Mouse (Mus musculus): ENCODE measurements around the gene Magt1. TPM values are rescaled to one million over a fixed set of nuclear protein-coding genes. Genes with fewer than 3 reads are reported as not detected.

The Magt1 gene
- 59.5 and 63.6 TPM in 2 replicates for polyA plus RNA-seq (2014; fragmentation: Nextera tagmentation; extraction: Ambion mirVana)

DNA sequence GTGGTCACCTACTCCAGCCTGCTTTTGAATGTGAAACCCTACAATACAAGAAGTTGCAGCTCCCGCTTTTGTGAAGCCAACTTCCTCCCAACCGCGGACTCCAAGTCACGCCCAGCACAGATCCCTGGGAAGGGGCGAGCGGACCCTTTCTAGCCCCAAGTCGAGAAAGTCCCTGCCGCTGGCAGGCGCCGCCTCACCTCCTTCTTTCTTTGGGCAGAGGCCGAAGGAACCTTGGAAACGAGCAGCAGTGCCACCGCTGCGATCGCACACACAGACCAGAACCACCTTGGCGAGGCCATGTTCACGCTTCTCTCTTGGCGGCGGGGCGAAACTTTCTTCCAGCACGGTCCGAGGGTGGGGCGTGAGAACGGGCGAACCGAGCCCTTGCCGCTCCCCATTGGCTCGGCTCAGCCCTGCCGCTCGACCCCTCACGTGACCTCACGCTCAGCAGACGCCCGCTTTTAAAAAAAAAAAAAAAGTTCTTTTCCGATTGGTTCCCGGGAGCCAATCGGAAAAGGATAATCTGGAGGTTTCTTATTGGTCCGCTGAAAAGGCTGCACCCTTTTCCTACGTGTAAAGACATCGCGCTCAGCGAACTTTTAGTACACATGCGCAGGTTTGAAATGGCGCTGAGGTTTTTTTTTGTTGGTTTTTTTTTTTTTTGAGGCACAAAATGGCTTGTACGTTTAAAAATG is at the start of gene Magt1:
Magt1 (minus strand) TSS at position 442 of the 695 bp plus-strand sequence.
- Histone ChIP-seq H3K4me3 (ENCODE audit: low read depth, low read length) (peak within 1 kb of the TSS; percentile 56), H3K27me3 (replicated peaks; ENCODE audit: control insufficient read depth, insufficient read depth, low read length) (no peaks in the 10 kb centered on the region), H3K9me3 (ENCODE audit: control insufficient read depth, low read length) (no peaks in the 10 kb centered on the region), H3K4me2 (ENCODE audit: low read length) (peak within 1 kb of the TSS; percentile 52), H3K27ac (ENCODE audit: low read depth) (peak within 1 kb of the TSS; percentile 77), H3K9ac (ENCODE audit: low read length) (peak within 1 kb of the TSS; percentile 54), H3K4me1 (replicated peaks; ENCODE audit: control insufficient read depth, insufficient read depth, low read length) (no peaks in the 10 kb centered on the region), H3K36me3 (ENCODE audit: control insufficient read depth, insufficient read depth, low read length) (no peaks in the 10 kb centered on the region)
- 14% methylated on average over 45 of the region's 45 CpGs for WGBS
- ATAC-seq (replicated peaks; ENCODE audit: low FRiP score, low TSS enrichment, low read depth) (peak; percentile 95), DNase-seq (ENCODE audit: low spot score) (peak; percentile 86)

DNA sequence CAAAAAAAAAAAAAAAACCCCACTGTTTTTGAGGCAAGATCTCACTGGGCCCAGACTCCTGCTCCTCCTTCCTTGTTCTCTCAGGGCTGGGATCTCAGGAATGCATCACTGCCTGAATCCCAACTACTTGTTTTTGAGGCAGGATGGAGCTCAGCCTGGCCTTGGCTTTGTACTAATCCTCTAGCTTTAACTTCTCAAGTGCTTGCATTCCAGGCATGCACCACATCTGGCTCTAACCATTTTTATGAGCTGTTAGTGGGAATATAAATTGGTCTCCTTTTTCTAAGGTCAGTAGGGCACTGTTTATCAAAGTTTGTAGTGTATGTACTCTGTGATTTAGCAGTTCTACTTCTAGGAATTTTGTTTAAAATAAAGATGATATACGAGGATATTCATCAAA is 36.5 kb upstream of the Magt1 start:
- no peak overlapping the region for H3K27ac ChIP-seq (ENCODE audit: low read depth)
- ATAC-seq (replicated peaks; ENCODE audit: low FRiP score, low TSS enrichment, low read depth), result no peak
- no peak for DNase-seq (ENCODE audit: low spot score)
- H3K4me2 ChIP-seq (ENCODE audit: low read length), result no peak overlapping the region
- H3K36me3 ChIP-seq (ENCODE audit: control insufficient read depth, insufficient read depth, low read length), result no peaks in the 10 kb centered on the region
- H3K4me3 ChIP-seq (ENCODE audit: low read depth, low read length), result no peak overlapping the region
- H3K27me3 ChIP-seq (replicated peaks; ENCODE audit: control insufficient read depth, insufficient read depth, low read length), result no peaks in the 10 kb centered on the region
- WGBS, result 36% methylated on average over 1 of the region's 1 CpGs
- no peaks in the 10 kb centered on the region for H3K9me3 ChIP-seq (ENCODE audit: control insufficient read depth, low read length)
- peaks cover 5% of the 10 kb centered on the region for H3K4me1 ChIP-seq (replicated peaks; ENCODE audit: control insufficient read depth, insufficient read depth, low read length)
- no peak overlapping the region for H3K9ac ChIP-seq (ENCODE audit: low read length)

DNA sequence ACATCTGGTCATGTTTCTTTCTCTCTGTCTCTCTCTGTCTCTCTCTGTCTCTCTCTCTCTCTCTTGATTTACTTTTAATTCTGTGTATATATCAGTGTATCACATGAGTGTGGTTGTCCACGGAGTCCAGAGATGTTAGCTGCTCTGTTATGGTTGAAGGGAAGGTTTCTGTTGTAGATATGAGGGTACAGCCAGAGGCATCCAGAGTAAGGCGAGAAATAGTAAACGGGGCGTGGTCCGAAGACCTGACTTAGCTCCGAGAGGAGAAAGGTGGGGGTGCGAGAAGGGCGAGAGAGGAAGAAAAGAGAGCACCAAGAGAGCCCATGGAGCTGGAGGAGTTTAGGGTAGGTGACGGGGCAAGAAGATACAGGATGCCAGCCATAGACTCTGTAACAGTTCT is 34.2 kb upstream of the Magt1 start:
- Histone ChIP-seq H3K27me3 (replicated peaks; ENCODE audit: control insufficient read depth, insufficient read depth, low read length) (no peaks in the 10 kb centered on the region), H3K4me3 (ENCODE audit: low read depth, low read length) (0 out of 2 replicates have a peak overlapping the region, but pooled peaks have one; percentile 2), H3K9ac (ENCODE audit: low read length) (no peak overlapping the region), H3K27ac (ENCODE audit: low read depth) (peak overlapping the region; percentile 54; the same call in 1 of the 2 replicates), H3K9me3 (ENCODE audit: control insufficient read depth, low read length) (no peaks in the 10 kb centered on the region), H3K4me1 (replicated peaks; ENCODE audit: control insufficient read depth, insufficient read depth, low read length) (peaks cover 5% of the 10 kb centered on the region), H3K36me3 (ENCODE audit: control insufficient read depth, insufficient read depth, low read length) (no peaks in the 10 kb centered on the region), H3K4me2 (ENCODE audit: low read length) (peak overlapping the region; percentile 32)
- no peak for DNase-seq (ENCODE audit: low spot score)
- WGBS, result 44% methylated on average over 9 of the region's 9 CpGs
- peak; percentile 32; the same call in 1 of the 2 replicates for ATAC-seq (replicated peaks; ENCODE audit: low FRiP score, low TSS enrichment, low read depth)

DNA sequence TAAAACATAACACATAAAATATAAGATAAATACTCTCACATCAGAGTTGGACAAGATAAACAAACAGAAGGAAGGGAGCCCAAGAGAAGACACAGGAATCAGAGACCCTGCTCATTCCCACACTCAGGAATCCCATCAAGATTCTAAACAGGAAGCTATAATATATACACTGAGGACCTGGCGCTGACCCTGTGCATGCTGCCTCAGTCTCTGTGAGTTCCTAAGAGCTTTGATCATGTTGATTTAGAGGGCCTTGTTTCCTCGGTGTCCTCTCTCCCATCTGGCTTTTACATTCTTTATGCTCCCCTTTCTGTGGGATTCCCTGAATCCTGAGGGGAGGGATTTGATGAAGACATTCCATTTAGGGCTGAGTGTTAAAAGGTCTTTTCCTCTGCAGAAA is 33.7 kb upstream of the Magt1 start:
- no peaks in the 10 kb centered on the region for H3K27me3 ChIP-seq (replicated peaks; ENCODE audit: control insufficient read depth, insufficient read depth, low read length)
- no peaks in the 10 kb centered on the region for H3K9me3 ChIP-seq (ENCODE audit: control insufficient read depth, low read length)
- peaks cover 5% of the 10 kb centered on the region for H3K4me1 ChIP-seq (replicated peaks; ENCODE audit: control insufficient read depth, insufficient read depth, low read length)
- H3K4me2 ChIP-seq (ENCODE audit: low read length), result peak overlapping the region; percentile 32; the same call in 1 of the 2 replicates
- no peaks in the 10 kb centered on the region for H3K36me3 ChIP-seq (ENCODE audit: control insufficient read depth, insufficient read depth, low read length)
- peak; percentile 62 for ATAC-seq (replicated peaks; ENCODE audit: low FRiP score, low TSS enrichment, low read depth)
- no peak overlapping the region for H3K4me3 ChIP-seq (ENCODE audit: low read depth, low read length)
- no peak for DNase-seq (ENCODE audit: low spot score)
- 23% methylated on average over 2 of the region's 2 CpGs for WGBS
- H3K27ac ChIP-seq (ENCODE audit: low read depth), result peak overlapping the region; percentile 54; the same call in 1 of the 2 replicates
- H3K9ac ChIP-seq (ENCODE audit: low read length), result no peak overlapping the region

DNA sequence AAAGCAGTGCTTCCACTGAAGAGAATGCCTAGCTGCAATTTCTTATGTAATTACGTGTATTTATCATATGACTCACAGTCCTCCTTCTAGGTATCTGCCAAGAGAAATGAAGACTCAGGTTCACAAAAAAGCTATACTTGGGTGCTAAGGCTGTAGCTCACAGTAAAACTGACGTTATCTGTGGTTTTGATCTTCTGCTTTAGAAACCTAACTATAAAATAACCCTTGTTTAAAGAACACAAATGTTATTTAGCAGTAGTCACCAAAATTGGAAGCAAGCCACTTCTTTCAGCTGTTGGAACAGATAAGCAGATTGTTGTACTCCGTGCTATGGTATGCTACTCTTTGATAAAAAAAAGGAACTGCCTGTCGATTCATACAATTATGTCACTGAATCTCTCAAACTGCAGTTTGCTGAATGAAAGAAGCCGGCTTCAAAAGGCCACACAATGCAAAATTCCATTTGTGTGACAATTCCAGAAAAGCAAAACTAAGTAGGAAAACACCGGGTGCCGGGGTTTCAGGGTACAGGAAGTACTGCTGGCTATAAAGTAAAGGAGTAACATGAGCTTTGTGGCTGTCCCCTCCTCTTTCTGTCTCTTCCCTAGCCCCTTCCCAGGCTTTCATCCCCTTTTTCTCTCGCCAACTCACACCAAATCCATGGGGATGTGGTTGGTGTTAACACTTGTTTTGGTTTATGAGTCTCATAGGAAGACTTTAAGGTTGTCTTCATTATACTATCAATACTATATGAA is 32.3 kb upstream of the Magt1 start:
- ATAC-seq (replicated peaks; ENCODE audit: low FRiP score, low TSS enrichment, low read depth) (no peak), DNase-seq (ENCODE audit: low spot score) (no peak)
- 45% methylated on average over 8 of the region's 8 CpGs for WGBS
- H3K27ac ChIP-seq (ENCODE audit: low read depth), result no peak overlapping the region
- H3K4me1 ChIP-seq (replicated peaks; ENCODE audit: control insufficient read depth, insufficient read depth, low read length), result peaks cover 5% of the 10 kb centered on the region
- H3K4me3 ChIP-seq (ENCODE audit: low read depth, low read length), result no peak overlapping the region
- no peaks in the 10 kb centered on the region for H3K27me3 ChIP-seq (replicated peaks; ENCODE audit: control insufficient read depth, insufficient read depth, low read length)
- no peaks in the 10 kb centered on the region for H3K9me3 ChIP-seq (ENCODE audit: control insufficient read depth, low read length)
- no peak overlapping the region for H3K9ac ChIP-seq (ENCODE audit: low read length)
- H3K36me3 ChIP-seq (ENCODE audit: control insufficient read depth, insufficient read depth, low read length), result no peaks in the 10 kb centered on the region
- H3K4me2 ChIP-seq (ENCODE audit: low read length), result no peak overlapping the region; the same call in 1 of the 2 replicates

DNA sequence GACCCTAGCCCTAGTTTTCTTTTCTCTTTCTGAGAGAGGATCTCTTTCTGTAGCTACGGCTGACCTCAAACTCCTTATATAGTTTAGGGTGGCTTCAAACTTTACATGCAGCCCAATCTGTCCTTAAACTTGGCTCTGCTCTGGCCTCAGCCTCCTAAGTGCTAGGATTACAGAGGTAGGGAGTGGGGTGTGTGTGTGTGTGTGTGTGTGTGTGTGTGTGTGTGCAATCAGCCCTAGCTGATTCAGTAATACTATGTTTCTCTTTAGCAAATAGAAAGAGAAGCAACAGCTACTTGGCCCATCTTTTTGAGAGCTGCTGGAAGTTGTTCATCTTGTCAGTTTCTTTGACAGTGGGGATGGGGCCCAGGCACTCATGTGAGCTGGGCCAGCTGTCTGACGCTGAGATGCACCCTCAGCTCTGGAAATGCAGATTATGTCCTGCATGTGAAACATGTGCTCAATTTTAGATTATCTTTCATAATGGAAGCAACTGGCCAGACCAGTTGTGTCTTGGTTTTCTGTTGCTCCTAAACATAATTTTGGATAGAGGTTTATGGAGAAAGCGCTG is 25.6 kb upstream of the Magt1 start:
- Histone ChIP-seq H3K9me3 (ENCODE audit: control insufficient read depth, low read length) (no peaks in the 10 kb centered on the region), H3K36me3 (ENCODE audit: control insufficient read depth, insufficient read depth, low read length) (no peaks in the 10 kb centered on the region), H3K27me3 (replicated peaks; ENCODE audit: control insufficient read depth, insufficient read depth, low read length) (0 out of 2 replicates have a peak, but pooled peaks cover 3% of the 10 kb centered on the region), H3K27ac (ENCODE audit: low read depth) (no peak overlapping the region), H3K4me3 (ENCODE audit: low read depth, low read length) (no peak overlapping the region), H3K9ac (ENCODE audit: low read length) (no peak overlapping the region), H3K4me2 (ENCODE audit: low read length) (peak overlapping the region; percentile 6; the same call in 1 of the 2 replicates), H3K4me1 (replicated peaks; ENCODE audit: control insufficient read depth, insufficient read depth, low read length) (0 out of 2 replicates have a peak, but pooled peaks cover 8% of the 10 kb centered on the region)
- 58% methylated on average over 3 of the region's 3 CpGs for WGBS
- ATAC-seq (replicated peaks; ENCODE audit: low FRiP score, low TSS enrichment, low read depth) (no peak), DNase-seq (ENCODE audit: low spot score) (no peak)

DNA sequence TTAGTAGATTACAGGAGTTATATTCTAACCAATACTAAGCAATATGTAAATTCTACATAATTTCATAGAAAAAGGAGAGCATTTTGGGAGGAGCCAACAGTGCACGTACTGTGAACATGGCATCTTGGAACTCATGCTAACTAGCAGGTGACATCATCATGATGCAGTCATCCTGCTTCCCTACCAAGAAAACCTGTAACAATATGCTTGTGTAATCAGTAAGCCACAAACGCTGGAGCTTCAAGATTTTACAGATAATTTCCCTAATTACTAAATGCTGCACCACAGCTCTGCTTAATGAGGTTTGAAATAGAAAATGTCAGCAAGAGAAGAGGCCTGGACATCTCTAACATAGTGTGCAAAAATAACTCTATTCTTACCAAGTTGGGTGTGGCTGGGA is 24.0 kb upstream of the Magt1 start:
- no peak overlapping the region for H3K4me3 ChIP-seq (ENCODE audit: low read depth, low read length)
- H3K36me3 ChIP-seq (ENCODE audit: control insufficient read depth, insufficient read depth, low read length), result no peaks in the 10 kb centered on the region
- no peak overlapping the region for H3K4me2 ChIP-seq (ENCODE audit: low read length)
- 0 out of 2 replicates have a peak, but pooled peaks cover 8% of the 10 kb centered on the region for H3K4me1 ChIP-seq (replicated peaks; ENCODE audit: control insufficient read depth, insufficient read depth, low read length)
- no peak for DNase-seq (ENCODE audit: low spot score)
- no peaks in the 10 kb centered on the region for H3K9me3 ChIP-seq (ENCODE audit: control insufficient read depth, low read length)
- no peak for ATAC-seq (replicated peaks; ENCODE audit: low FRiP score, low TSS enrichment, low read depth)
- 0 out of 2 replicates have a peak, but pooled peaks cover 3% of the 10 kb centered on the region for H3K27me3 ChIP-seq (replicated peaks; ENCODE audit: control insufficient read depth, insufficient read depth, low read length)
- H3K27ac ChIP-seq (ENCODE audit: low read depth), result no peak overlapping the region
- 86% methylated on average over 2 of the region's 2 CpGs for WGBS
- H3K9ac ChIP-seq (ENCODE audit: low read length), result no peak overlapping the region

DNA sequence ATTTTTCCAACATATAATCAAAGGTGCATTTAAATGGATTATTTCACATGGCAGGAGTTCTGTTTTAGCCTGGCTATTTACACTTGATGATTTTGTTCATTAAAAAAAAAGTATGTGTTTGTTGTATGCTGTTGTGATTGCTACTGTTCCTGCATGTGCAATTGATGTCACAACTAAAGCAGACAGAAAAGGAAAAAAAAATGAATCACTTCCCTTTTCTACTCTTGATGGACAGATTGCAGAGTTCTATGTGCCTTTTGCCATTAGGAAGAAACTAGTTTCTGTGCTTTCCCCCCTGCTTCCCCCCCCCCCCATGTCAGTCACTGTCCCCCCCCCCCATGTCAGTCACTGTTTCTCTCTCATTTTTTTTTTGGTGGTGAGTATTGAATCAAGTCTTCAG is 19.4 kb upstream of the Magt1 start:
- ATAC-seq (replicated peaks; ENCODE audit: low FRiP score, low TSS enrichment, low read depth) (no peak), DNase-seq (ENCODE audit: low spot score) (no peak)
- H3K4me3 ChIP-seq (ENCODE audit: low read depth, low read length), result no peak overlapping the region
- H3K36me3 ChIP-seq (ENCODE audit: control insufficient read depth, insufficient read depth, low read length), result no peaks in the 10 kb centered on the region
- H3K4me1 ChIP-seq (replicated peaks; ENCODE audit: control insufficient read depth, insufficient read depth, low read length), result 0 out of 2 replicates have a peak, but pooled peaks cover 1% of the 10 kb centered on the region
- H3K9ac ChIP-seq (ENCODE audit: low read length), result no peak overlapping the region
- H3K4me2 ChIP-seq (ENCODE audit: low read length), result no peak overlapping the region
- no peaks in the 10 kb centered on the region for H3K27me3 ChIP-seq (replicated peaks; ENCODE audit: control insufficient read depth, insufficient read depth, low read length)
- no peak overlapping the region for H3K27ac ChIP-seq (ENCODE audit: low read depth)
- H3K9me3 ChIP-seq (ENCODE audit: control insufficient read depth, low read length), result no peaks in the 10 kb centered on the region

Data from intestine, embryonic 14.5 days (tissue).